Mouse (Mus musculus): Measurements from ENCODE around the gene Dpp8. TPM values are rescaled to one million over a fixed set of nuclear protein-coding genes. Genes with fewer than 3 reads are reported as not detected.
A peak's percentile ranks its signal among the peaks of the same experiment; 100 is the strongest.

Dpp8 gene
- total and polyA plus RNA-seq, 3 experiments, result 51.8 to 62.1 TPM; not detected in 1

- DNase-seq (ENCODE audit: low read depth, low spot score), result peak; percentile 24
- Histone ChIP-seq H3K79me2 (ENCODE audit: control insufficient read depth, insufficient read depth, low read length, poor library complexity) (peaks cover 52% of the 10 kb centered on the region), H3K27ac (ENCODE audit: control insufficient read depth, low read depth, low read length) (no peak overlapping the region), H3K9ac (ENCODE audit: control insufficient read depth, low read depth, low read length, poor library complexity, severe bottlenecking) (no peak overlapping the region), H3K4me1 (ENCODE audit: control insufficient read depth in 1 of 2, insufficient read depth in 2 of 2, low read length in 2 of 2) (peaks cover 18 to 38% of the 10 kb centered on the region in 2 experiments), H3K36me3 (ENCODE audit: control insufficient read depth in 1 of 2, insufficient read depth in 2 of 2, low read length in 2 of 2) (peaks cover 0 to 42% of the 10 kb centered on the region in 2 experiments; a peak in 2 of 4 replicates), H3K27me3 (ENCODE audit: control insufficient read depth in 1 of 2, insufficient read depth in 2 of 2, low read length in 2 of 2) (no peaks in the 10 kb centered on the region), H3K4me3 (ENCODE audit: control insufficient read depth in 1 of 2, insufficient read depth in 1 of 2, low read depth in 2 of 2, low read length in 2 of 2) (no peak overlapping the region), H3K9me3 (replicated peaks; ENCODE audit: insufficient read depth, low read length) (no peaks in the 10 kb centered on the region)
- TF ChIP-seq POLR2AphosphoS2 (IDR thresholded peaks at IDR 0.05; ENCODE audit: low read length) (no peak), ELF1 (IDR thresholded peaks at IDR 0.05; ENCODE audit: low read depth, low read length) (peak; percentile 49; the same call in 1 of the 2 replicates)
Measured at GRCm38 (mm10) chr9:65015461-65016222, 16.6 kb upstream of the Dpp8 start.

- no peak overlapping the region for H3K27ac ChIP-seq (ENCODE audit: control insufficient read depth, low read depth, low read length)
- no peak overlapping the region for H3K9ac ChIP-seq (ENCODE audit: control insufficient read depth, low read depth, low read length, poor library complexity, severe bottlenecking)
- peaks cover 0 to 42% of the 10 kb centered on the region in 2 experiments; a peak in 2 of 4 replicates for H3K36me3 ChIP-seq (ENCODE audit: control insufficient read depth in 1 of 2, insufficient read depth in 2 of 2, low read length in 2 of 2)
- DNase-seq (ENCODE audit: low read depth, low spot score), result no peak
- no peaks in the 10 kb centered on the region for H3K27me3 ChIP-seq (ENCODE audit: control insufficient read depth in 1 of 2, insufficient read depth in 2 of 2, low read length in 2 of 2)
- H3K9me3 ChIP-seq (replicated peaks; ENCODE audit: insufficient read depth, low read length), result no peaks in the 10 kb centered on the region
- H3K4me3 ChIP-seq (ENCODE audit: control insufficient read depth in 1 of 2, insufficient read depth in 1 of 2, low read depth in 2 of 2, low read length in 2 of 2), result no peak overlapping the region
- peaks cover 59% of the 10 kb centered on the region for H3K79me2 ChIP-seq (ENCODE audit: control insufficient read depth, insufficient read depth, low read length, poor library complexity)
- no peak for TF ChIP-seq RCOR1 (IDR thresholded peaks at IDR 0.05; ENCODE audit: low read depth, low read length)
- no peak for TF ChIP-seq POLR2A (IDR thresholded peaks at IDR 0.05; ENCODE audit: control insufficient read depth in 1 of 2, insufficient read depth in 1 of 2, low read depth in 1 of 2, low read length in 2 of 2, poor library complexity in 1 of 2)
- TF ChIP-seq BHLHE40 (IDR thresholded peaks at IDR 0.05; ENCODE audit: borderline replicate concordance, low read depth, low read length), result no peak
- no peak for TF ChIP-seq CHD1 (IDR thresholded peaks at IDR 0.05; ENCODE audit: low read depth, low read length)
- no peak for TF ChIP-seq ZC3H11A (IDR thresholded peaks at IDR 0.05; ENCODE audit: low read depth, low read length)
- no peak for TF ChIP-seq TBP (IDR thresholded peaks at IDR 0.05; ENCODE audit: low read depth, low read length)
- TF ChIP-seq KAT2A (conservative IDR thresholded peaks at IDR 0.05; ENCODE audit: low read depth, low read length), result no peak
- TF ChIP-seq RAD21 (IDR thresholded peaks at IDR 0.05; ENCODE audit: low read depth, low read length), result no peak
- TF ChIP-seq MAFK (IDR thresholded peaks at IDR 0.05; ENCODE audit: borderline replicate concordance, low read depth, low read length), result no peak
- TF ChIP-seq MEF2A (IDR thresholded peaks at IDR 0.05; ENCODE audit: extremely low read depth, insufficient replicate concordance, low read depth, low read length, poor library complexity, severe bottlenecking), result no peak
- no peak for TF ChIP-seq JUND (IDR thresholded peaks at IDR 0.05; ENCODE audit: low read depth, low read length)
- TF ChIP-seq EP300 (IDR thresholded peaks at IDR 0.05; ENCODE audit: low read depth in 1 of 2, low read length in 2 of 2), result no peak
- H3K4me1 ChIP-seq (ENCODE audit: control insufficient read depth in 1 of 2, insufficient read depth in 2 of 2, low read length in 2 of 2), result peaks cover 18 to 38% of the 10 kb centered on the region in 2 experiments
Measured at GRCm38 (mm10) chr9:65016241-65016977, 15.8 kb upstream of the Dpp8 start.

All from MEL (cell line).